8 mouse cellular contexts compared by ENCODE assay signal in genomic region chr2:164804533-164805331, GRCm38 (mm10). TPM values are rescaled to one million over a fixed set of nuclear protein-coding genes. Genes with fewer than 3 reads are reported as not detected.
DNase-seq lines count a peak whose midpoint lies in the region; ATAC-seq and TF ChIP-seq lines count a peak whose summit lies in the region.

Acot8 (minus strand) TSS chr2:164804882.
Zswim3 (plus strand) TSS chr2:164805098.

- peaks cover 37% of the 10 kb centered on the region for H3K36me3 ChIP-seq in embryonic facial prominence, embryonic 13.5 days
- no peaks in the 10 kb centered on the region for H3K36me3 ChIP-seq in heart, adult 2 months (ENCODE audit: control insufficient read depth, insufficient read depth, low read length)
- peaks cover 38% of the 10 kb centered on the region for H3K36me3 ChIP-seq in limb, embryonic 13.5 days
- H3K36me3 ChIP-seq in midbrain, embryonic 16.5 days (ENCODE audit: control insufficient read depth, insufficient read depth, low read length): peaks cover 7% of the 10 kb centered on the region

- TF ChIP-seq POLR2A in heart, adult 2 months (IDR thresholded peaks at IDR 0.05; ENCODE audit: insufficient read depth, low read depth, low read length): peak; percentile 97

- no peaks in the 10 kb centered on the region for H3K9me3 ChIP-seq in embryonic facial prominence, embryonic 13.5 days
- H3K9me3 ChIP-seq in limb, embryonic 13.5 days: no peaks in the 10 kb centered on the region
- H3K9me3 ChIP-seq in midbrain, embryonic 16.5 days (replicated peaks; ENCODE audit: control insufficient read depth, low read length, poor library complexity, severe bottlenecking): no peaks in the 10 kb centered on the region

- WGBS in embryonic facial prominence, embryonic 13.5 days: under 1% methylated on average over 47 of the region's 47 CpGs
- WGBS in heart, adult 2 months: under 1% methylated on average over 47 of the region's 47 CpGs
- WGBS in limb, embryonic 13.5 days: under 1% methylated on average over 47 of the region's 47 CpGs
- under 1% methylated on average over 47 of the region's 47 CpGs for WGBS in midbrain, embryonic 16.5 days

- no peaks in the 10 kb centered on the region for H3K27me3 ChIP-seq in embryonic facial prominence, embryonic 13.5 days
- no peaks in the 10 kb centered on the region for H3K27me3 ChIP-seq in heart, adult 2 months (ENCODE audit: control insufficient read depth, insufficient read depth, low read length)
- no peaks in the 10 kb centered on the region for H3K27me3 ChIP-seq in limb, embryonic 13.5 days
- H3K27me3 ChIP-seq in midbrain, embryonic 16.5 days (ENCODE audit: control insufficient read depth, insufficient read depth, low read depth, low read length): no peaks in the 10 kb centered on the region

- no peak for TF ChIP-seq CTCF in heart, adult 2 months (IDR thresholded peaks at IDR 0.05)

- TF ChIP-seq EP300 in heart, adult 2 months (IDR thresholded peaks at IDR 0.05; ENCODE audit: insufficient read depth, low read depth, low read length): 0 out of 2 replicates have a peak, but pooled peaks have one; percentile 24

- peak; percentile 92 for ATAC-seq in embryonic facial prominence, embryonic 13.5 days (ENCODE audit: insufficient number of reproducible peaks, insufficient read depth, low FRiP score, low TSS enrichment, low read depth)
- peak; percentile 97 for ATAC-seq in limb, embryonic 13.5 days (ENCODE audit: low FRiP score, low read depth)
- peak; percentile 96 for ATAC-seq in midbrain, embryonic 16.5 days

- peak within 1 kb of the TSS; percentile 83 for H3K9ac ChIP-seq in embryonic facial prominence, embryonic 13.5 days
- peak within 1 kb of the TSS; percentile 80 for H3K9ac ChIP-seq in heart, adult 2 months (ENCODE audit: low read depth, low read length)
- H3K9ac ChIP-seq in limb, embryonic 13.5 days: peak within 1 kb of the TSS; percentile 83
- peak within 1 kb of the TSS; percentile 83 for H3K9ac ChIP-seq in midbrain, embryonic 16.5 days (ENCODE audit: low read depth, low read length)

- peak; percentile 94 for DNase-seq in 3134 (ENCODE audit: extremely low read depth, insufficient read length, low spot score)
- DNase-seq in adrenal gland, postnatal 36 days: peak; percentile 95 to 96
- peak; percentile 98 for DNase-seq in heart, adult 2 months
- DNase-seq in kidney, adult 8-10 months: peak; percentile 99
- DNase-seq in spleen, postnatal 10 days (ENCODE audit: low spot score in 2 of 2): peak; percentile 98 to 99

- intact Hi-C loops in heart, adult 2 months (cut with DNase I): loop anchor here (1.0 to 2.0 kb wide), 2 partner anchors 18 to 107 kb away; partner anchors contain the start of genes Zfp335 and Zswim1

- peak within 1 kb of the TSS; percentile 86 for H3K27ac ChIP-seq in embryonic facial prominence, embryonic 13.5 days
- peak within 1 kb of the TSS; percentile 94 for H3K27ac ChIP-seq in heart, adult 2 months
- peak within 1 kb of the TSS; percentile 72; the same call in 1 of the 2 replicates for H3K27ac ChIP-seq in limb, embryonic 13.5 days
- H3K27ac ChIP-seq in midbrain, embryonic 16.5 days (ENCODE audit: low read length): peak within 1 kb of the TSS; percentile 81

- peak within 1 kb of the TSS; percentile 91 for H3K4me2 ChIP-seq in embryonic facial prominence, embryonic 13.5 days
- peak within 1 kb of the TSS; percentile 84 for H3K4me2 ChIP-seq in limb, embryonic 13.5 days (replicated peaks)
- peak within 1 kb of the TSS; percentile 74 for H3K4me2 ChIP-seq in midbrain, embryonic 16.5 days (ENCODE audit: low read length)

- H3K4me1 ChIP-seq in embryonic facial prominence, embryonic 13.5 days: peaks cover 25% of the 10 kb centered on the region
- H3K4me1 ChIP-seq in heart, adult 2 months (ENCODE audit: control insufficient read depth, insufficient read depth, low read length): peaks cover 3% of the 10 kb centered on the region
- H3K4me1 ChIP-seq in limb, embryonic 13.5 days: peaks cover 12% of the 10 kb centered on the region
- peaks cover 30% of the 10 kb centered on the region for H3K4me1 ChIP-seq in midbrain, embryonic 16.5 days (ENCODE audit: control insufficient read depth, insufficient read depth, low read length)

- peak within 1 kb of the TSS; percentile 87 for H3K4me3 ChIP-seq in embryonic facial prominence, embryonic 13.5 days
- peak within 1 kb of the TSS; percentile 66 for H3K4me3 ChIP-seq in heart, adult 2 months
- peak within 1 kb of the TSS; percentile 75 for H3K4me3 ChIP-seq in limb, embryonic 13.5 days
- peak within 1 kb of the TSS; percentile 76 for H3K4me3 ChIP-seq in midbrain, embryonic 16.5 days (ENCODE audit: low read depth, low read length)

- H3K79me2 ChIP-seq in heart, adult 2 months (replicated peaks; ENCODE audit: control insufficient read depth, insufficient read depth, low read length): peaks cover 1% of the 10 kb centered on the region; the same call in 1 of the 2 replicates

RNA-seq across cellular contexts. Expression of gene Acot8, which starts in this region (rescaled TPM):
- total RNA-seq in adrenal gland, postnatal 36 days (2021): 10 to 100 TPM; 31.5 to 33.6 TPM
- polyA plus RNA-seq in embryonic facial prominence, embryonic 13.5 days (2015; fragmentation: Nextera tagmentation; extraction: Ambion mirVana): 18.4 and 19.5 TPM in 2 replicates
- total RNA-seq in heart, adult 2 months (2021): 10 to 100 TPM; 13.3 to 14.0 TPM
- polyA plus RNA-seq in heart, adult 2 months (2012; rRNA removed): 17.0 and 19.1 TPM in 2 replicates
- 17.5 and 17.6 TPM in 2 replicates for polyA plus RNA-seq in limb, embryonic 13.5 days (2015; fragmentation: Nextera tagmentation; extraction: Ambion mirVana)
- 17.8 and 19.6 TPM in 2 replicates for polyA plus RNA-seq in midbrain, embryonic 16.5 days (2015; fragmentation: Nextera tagmentation; extraction: Ambion mirVana)

RNA-seq across cellular contexts. Expression of gene Zswim3, which starts in this region (rescaled TPM):
- total RNA-seq in adrenal gland, postnatal 36 days (2021): 1 to 10 TPM; 4.0 to 4.7 TPM
- polyA plus RNA-seq in embryonic facial prominence, embryonic 13.5 days (2015; fragmentation: Nextera tagmentation; extraction: Ambion mirVana): 7.0 and 7.9 TPM in 2 replicates
- 1 to 10 TPM; 1.7 to 2.1 TPM for total RNA-seq in heart, adult 2 months (2021)
- 2.1 and 2.8 TPM in 2 replicates for polyA plus RNA-seq in heart, adult 2 months (2012; rRNA removed)
- polyA plus RNA-seq in limb, embryonic 13.5 days (2015; fragmentation: Nextera tagmentation; extraction: Ambion mirVana): 6.8 and 7.2 TPM in 2 replicates
- 17.0 and 17.4 TPM in 2 replicates for polyA plus RNA-seq in midbrain, embryonic 16.5 days (2015; fragmentation: Nextera tagmentation; extraction: Ambion mirVana)

Comparison
In these comparisons a context has a peak if more than half of its experiments do, and no peak if none do; other contexts are left out.
1. Peak in every context shown above with its lines: DNase-seq, ATAC-seq, H3K4me3 ChIP-seq and H3K27ac ChIP-seq.